7 mouse cellular contexts compared by ENCODE assay signal in the genomic region with DNA sequence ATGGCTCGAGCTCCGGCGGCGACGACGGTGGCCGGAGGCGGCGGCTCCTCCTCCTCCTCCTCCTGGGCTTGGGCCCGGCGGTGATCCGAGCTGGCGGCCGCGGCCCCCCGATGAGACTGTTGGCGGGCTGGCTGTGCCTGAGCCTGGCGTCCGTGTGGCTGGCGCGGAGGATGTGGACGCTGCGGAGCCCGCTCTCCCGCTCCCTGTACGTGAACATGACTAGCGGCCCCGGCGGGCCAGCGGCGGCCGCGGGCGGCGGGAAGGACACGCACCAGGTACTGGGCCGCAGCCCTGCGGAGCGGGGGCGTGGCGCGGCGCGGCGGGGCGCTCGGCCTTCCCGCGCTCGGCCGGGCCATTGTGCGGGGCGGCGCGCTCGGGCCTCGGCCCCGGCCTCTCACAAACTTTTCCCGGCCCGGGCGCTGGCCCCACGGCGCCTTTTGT. TPM values are rescaled to one million over a fixed set of nuclear protein-coding genes. Genes with fewer than 3 reads are reported as not detected.
DNase-seq lines count a peak whose midpoint lies in the region; ATAC-seq and TF ChIP-seq lines count a peak whose summit lies in the region.

No protein-coding gene starts in this region.

- no peak for TF ChIP-seq RAD21 in MEL (IDR thresholded peaks at IDR 0.05; ENCODE audit: low read depth, low read length)

- no peak for TF ChIP-seq POLR2A in MEL (IDR thresholded peaks at IDR 0.05; ENCODE audit: control insufficient read depth in 1 of 2, insufficient read depth in 1 of 2, low read depth in 1 of 2, low read length in 2 of 2, poor library complexity in 1 of 2)

- H3K9me3 ChIP-seq in MEL (replicated peaks; ENCODE audit: insufficient read depth, low read length), result no peaks in the 10 kb centered on the region
- H3K9me3 ChIP-seq in hindbrain, embryonic 10.5 days, result no peaks in the 10 kb centered on the region
- no peaks in the 10 kb centered on the region for H3K9me3 ChIP-seq in liver, embryonic 13.5 days (replicated peaks)
- H3K9me3 ChIP-seq in stomach, embryonic 15.5 days, result no peaks in the 10 kb centered on the region

- DNase-seq in layer of hippocampus, adult 11-12 months (ENCODE audit: low spot score), result peak; percentile 58
- no peak for DNase-seq in layer of hippocampus, postnatal 10 days (ENCODE audit: low spot score in 2 of 2)
- DNase-seq in MEL (ENCODE audit: low read depth, low spot score), result no peak
- peak; percentile 78 for DNase-seq in cerebellum, adult 8-10 months
- DNase-seq in hindbrain, embryonic 10.5 days (ENCODE audit: low spot score), result no peak
- peak; percentile 46 for DNase-seq in liver, embryonic 13.5 days

- H3K9ac ChIP-seq in MEL (ENCODE audit: control insufficient read depth, low read depth, low read length, poor library complexity, severe bottlenecking), result peak overlapping the region; percentile 95
- peak overlapping the region; percentile 98 for H3K9ac ChIP-seq in liver, embryonic 13.5 days
- peak overlapping the region; percentile 99 for H3K9ac ChIP-seq in stomach, embryonic 15.5 days

- peaks cover 47% of the 10 kb centered on the region for H3K79me2 ChIP-seq in MEL (ENCODE audit: control insufficient read depth, insufficient read depth, low read length, poor library complexity)

- TF ChIP-seq CTCF in MEL (IDR thresholded peaks at IDR 0.05 in 2 of 3, conservative IDR thresholded peaks at IDR 0.05 in 1 of 3; ENCODE audit: control insufficient read depth in 1 of 3, insufficient read depth in 1 of 3, low read depth in 2 of 3, low read length in 3 of 3, poor library complexity in 1 of 3, severe bottlenecking in 1 of 3), result no peak

- peak overlapping the region; percentile 86 for H3K4me2 ChIP-seq in liver, embryonic 13.5 days
- peak overlapping the region; percentile 70 for H3K4me2 ChIP-seq in stomach, embryonic 15.5 days

- H3K27ac ChIP-seq in MEL (ENCODE audit: control insufficient read depth, low read depth, low read length), result peak overlapping the region; percentile 64
- peak overlapping the region; percentile 100 for H3K27ac ChIP-seq in hindbrain, embryonic 10.5 days
- peak overlapping the region; percentile 86 for H3K27ac ChIP-seq in liver, embryonic 13.5 days
- peak overlapping the region; percentile 97 for H3K27ac ChIP-seq in stomach, embryonic 15.5 days

- peak overlapping the region; percentile 84 to 98 for H3K4me3 ChIP-seq in MEL (ENCODE audit: control insufficient read depth in 1 of 2, insufficient read depth in 1 of 2, low read depth in 2 of 2, low read length in 2 of 2)
- H3K4me3 ChIP-seq in hindbrain, embryonic 10.5 days, result peak overlapping the region; percentile 94
- peak overlapping the region; percentile 96 for H3K4me3 ChIP-seq in liver, embryonic 13.5 days (replicated peaks)
- H3K4me3 ChIP-seq in stomach, embryonic 15.5 days (replicated peaks), result peak overlapping the region; percentile 99

- ATAC-seq in liver, embryonic 13.5 days (ENCODE audit: low read depth), result peak; percentile 80
- peak; percentile 79 for ATAC-seq in stomach, embryonic 15.5 days (ENCODE audit: insufficient read depth, low FRiP score, low read depth)

- H3K27me3 ChIP-seq in MEL (ENCODE audit: control insufficient read depth in 1 of 2, insufficient read depth in 2 of 2, low read length in 2 of 2), result no peaks in the 10 kb centered on the region
- peaks cover 16% of the 10 kb centered on the region for H3K27me3 ChIP-seq in hindbrain, embryonic 10.5 days (ENCODE audit: insufficient read depth, poor library complexity, severe bottlenecking)
- H3K27me3 ChIP-seq in liver, embryonic 13.5 days, result peaks cover 17% of the 10 kb centered on the region
- H3K27me3 ChIP-seq in stomach, embryonic 15.5 days (replicated peaks), result no peaks in the 10 kb centered on the region

- TF ChIP-seq EP300 in MEL (IDR thresholded peaks at IDR 0.05; ENCODE audit: low read depth in 1 of 2, low read length in 2 of 2), result no peak

- under 1% methylated on average over 63 of the region's 63 CpGs for WGBS in hindbrain, embryonic 10.5 days
- 0% methylated on average over 28 of the region's 63 CpGs for WGBS in liver, embryonic 13.5 days (ENCODE audit: insufficient replicate concordance)
- WGBS in stomach, embryonic 15.5 days, result under 1% methylated on average over 52 of the region's 63 CpGs

- H3K4me1 ChIP-seq in MEL (ENCODE audit: control insufficient read depth in 1 of 2, insufficient read depth in 2 of 2, low read length in 2 of 2), result peaks cover 8 to 20% of the 10 kb centered on the region in 2 experiments; a peak in 3 of 4 replicates
- H3K4me1 ChIP-seq in hindbrain, embryonic 10.5 days (replicated peaks), result peaks cover 32% of the 10 kb centered on the region
- peaks cover 30% of the 10 kb centered on the region for H3K4me1 ChIP-seq in liver, embryonic 13.5 days (replicated peaks)
- peaks cover 9% of the 10 kb centered on the region; the same call in 1 of the 2 replicates for H3K4me1 ChIP-seq in stomach, embryonic 15.5 days

- H3K36me3 ChIP-seq in MEL (ENCODE audit: control insufficient read depth in 1 of 2, insufficient read depth in 2 of 2, low read length in 2 of 2), result peaks cover 0 to 28% of the 10 kb centered on the region in 2 experiments; a peak in 2 of 4 replicates
- H3K36me3 ChIP-seq in hindbrain, embryonic 10.5 days, result no peaks in the 10 kb centered on the region
- H3K36me3 ChIP-seq in liver, embryonic 13.5 days, result no peaks in the 10 kb centered on the region
- H3K36me3 ChIP-seq in stomach, embryonic 15.5 days, result no peaks in the 10 kb centered on the region

TF ChIP-seq in MEL, 35 proteins besides CTCF, POLR2A, EP300 and RAD21 (continues in another document):
- TF ChIP-seq ZC3H11A (IDR thresholded peaks at IDR 0.05; ENCODE audit: low read depth, low read length), result no peak
- TF ChIP-seq GATA1 (IDR thresholded peaks at IDR 0.05; ENCODE audit: low read depth, low read length), result no peak
- TF ChIP-seq ZKSCAN1 (IDR thresholded peaks at IDR 0.05; ENCODE audit: low read depth, low read length), result no peak
- peak; percentile 24; the same call in 1 of the 2 replicates for TF ChIP-seq CHD1 (IDR thresholded peaks at IDR 0.05; ENCODE audit: low read depth, low read length)
- no peak for TF ChIP-seq USF2 (IDR thresholded peaks at IDR 0.05; ENCODE audit: borderline replicate concordance in 1 of 2, insufficient read depth in 1 of 2, low read depth in 1 of 2, low read length in 2 of 2)
- TF ChIP-seq UBTF (IDR thresholded peaks at IDR 0.05; ENCODE audit: borderline replicate concordance, insufficient read depth, low read depth, low read length), result 0 out of 2 replicates have a peak, but pooled peaks have one; percentile 52
- TF ChIP-seq GABPA (IDR thresholded peaks at IDR 0.05; ENCODE audit: low read depth, low read length), result no peak
- no peak for TF ChIP-seq MEF2A (IDR thresholded peaks at IDR 0.05; ENCODE audit: extremely low read depth, insufficient replicate concordance, low read depth, low read length, poor library complexity, severe bottlenecking)
- 0 out of 2 replicates have a peak, but pooled peaks have one; percentile 13 for TF ChIP-seq ZMIZ1 (IDR thresholded peaks at IDR 0.05; ENCODE audit: low read depth, low read length)

RNA-seq across cellular contexts. Expression of a gene that starts 0.5 kb away (rescaled TPM):
- total RNA-seq in layer of hippocampus, postnatal 10 days (2021), result 10 to 100 TPM; 77.6 to 81.2 TPM
- total RNA-seq in MEL (2012; rRNA removed), result 33.4 and 39.8 TPM in 2 replicates
- polyA plus RNA-seq in MEL (2012; ENCODE audit: insufficient read depth in 1 of 2, insufficient read length in 2 of 2, low read depth in 1 of 2, low replicate concordance in 2 of 2, missing spikeins in 1 of 2), result 10 to 100 TPM; 73.3 to 80.4 TPM
- polyA plus RNA-seq in hindbrain, embryonic 10.5 days (2016; fragmentation: Nextera tagmentation; extraction: Ambion mirVana), result 199 and 215 TPM in 2 replicates
- 50.9 and 59.3 TPM in 2 replicates for polyA plus RNA-seq in liver, embryonic 13.5 days (2015; fragmentation: Nextera tagmentation; extraction: Ambion mirVana)
- polyA plus RNA-seq in stomach, embryonic 15.5 days (2015; fragmentation: Nextera tagmentation; extraction: Ambion mirVana), result 139 and 149 TPM in 2 replicates

RNA-seq across cellular contexts. Expression of a gene that starts 39.7 kb away (rescaled TPM):
- under 1 TPM in 1 of 2 experiments, not detected in 1; 0.36 TPM for total RNA-seq in layer of hippocampus, postnatal 10 days (2021)
- 0.08 and 0.10 TPM in 2 replicates for total RNA-seq in MEL (2012; rRNA removed)
- under 1 TPM in 1 of 2 experiments, not detected in 1; 0.42 TPM for polyA plus RNA-seq in MEL (2012; ENCODE audit: insufficient read depth in 1 of 2, insufficient read length in 2 of 2, low read depth in 1 of 2, low replicate concordance in 2 of 2, missing spikeins in 1 of 2)
- 1.3 and 1.5 TPM in 2 replicates for polyA plus RNA-seq in hindbrain, embryonic 10.5 days (2016; fragmentation: Nextera tagmentation; extraction: Ambion mirVana)
- polyA plus RNA-seq in liver, embryonic 13.5 days (2015; fragmentation: Nextera tagmentation; extraction: Ambion mirVana), result 6.8 and 7.7 TPM in 2 replicates
- polyA plus RNA-seq in stomach, embryonic 15.5 days (2015; fragmentation: Nextera tagmentation; extraction: Ambion mirVana), result 4.4 and 5.4 TPM in 2 replicates

RNA-seq across cellular contexts. Expression of a gene that starts 46.7 kb away (rescaled TPM):
- total RNA-seq in layer of hippocampus, postnatal 10 days (2021), result under 1 TPM; 0.45 to 0.66 TPM
- total RNA-seq in MEL (2012; rRNA removed), result 0.13 and 0.23 TPM in 2 replicates
- under 1 TPM in 1 of 2 experiments, not detected in 1; 0.04 TPM for polyA plus RNA-seq in MEL (2012; ENCODE audit: insufficient read depth in 1 of 2, insufficient read length in 2 of 2, low read depth in 1 of 2, low replicate concordance in 2 of 2, missing spikeins in 1 of 2)
- 0.10 and 0.65 TPM in 2 replicates for polyA plus RNA-seq in hindbrain, embryonic 10.5 days (2016; fragmentation: Nextera tagmentation; extraction: Ambion mirVana)
- not detected in 2 replicates for polyA plus RNA-seq in liver, embryonic 13.5 days (2015; fragmentation: Nextera tagmentation; extraction: Ambion mirVana)
- 0.09 and 0.23 TPM in 2 replicates for polyA plus RNA-seq in stomach, embryonic 15.5 days (2015; fragmentation: Nextera tagmentation; extraction: Ambion mirVana)

RNA-seq across cellular contexts. Expression of a gene that starts 52.4 kb away (rescaled TPM):
- total RNA-seq in layer of hippocampus, postnatal 10 days (2021), result under 1 TPM; 0.27 to 0.40 TPM
- total RNA-seq in MEL (2012; rRNA removed), result not detected in 2 replicates
- under 1 TPM in 1 of 2 experiments, not detected in 1; 0.17 TPM for polyA plus RNA-seq in MEL (2012; ENCODE audit: insufficient read depth in 1 of 2, insufficient read length in 2 of 2, low read depth in 1 of 2, low replicate concordance in 2 of 2, missing spikeins in 1 of 2)
- 0.37 and 0.42 TPM in 2 replicates for polyA plus RNA-seq in hindbrain, embryonic 10.5 days (2016; fragmentation: Nextera tagmentation; extraction: Ambion mirVana)
- polyA plus RNA-seq in liver, embryonic 13.5 days (2015; fragmentation: Nextera tagmentation; extraction: Ambion mirVana), result not detected in 2 replicates
- polyA plus RNA-seq in stomach, embryonic 15.5 days (2015; fragmentation: Nextera tagmentation; extraction: Ambion mirVana), result 0.39 and 0.50 TPM in 2 replicates

RNA-seq across cellular contexts. Expression of a gene that starts 52.6 kb away (rescaled TPM):
- total RNA-seq in layer of hippocampus, postnatal 10 days (2021), result 1 to 10 TPM; 3.1 to 3.9 TPM
- total RNA-seq in MEL (2012; rRNA removed), result 12.9 and 15.8 TPM in 2 replicates
- polyA plus RNA-seq in MEL (2012; ENCODE audit: insufficient read depth in 1 of 2, insufficient read length in 2 of 2, low read depth in 1 of 2, low replicate concordance in 2 of 2, missing spikeins in 1 of 2), result 10 to 100 TPM in 1 of 2 experiments, not detected in 1; 17.4 TPM
- polyA plus RNA-seq in hindbrain, embryonic 10.5 days (2016; fragmentation: Nextera tagmentation; extraction: Ambion mirVana), result 14.2 and 14.7 TPM in 2 replicates
- 38.1 and 39.1 TPM in 2 replicates for polyA plus RNA-seq in liver, embryonic 13.5 days (2015; fragmentation: Nextera tagmentation; extraction: Ambion mirVana)
- polyA plus RNA-seq in stomach, embryonic 15.5 days (2015; fragmentation: Nextera tagmentation; extraction: Ambion mirVana), result 11.8 and 14.0 TPM in 2 replicates

Comparison
In these comparisons a context has a peak if more than half of its experiments do, and no peak if none do; other contexts are left out.
1. DNase-seq: peak in layer of hippocampus, adult 11-12 months (single experiment), cerebellum, adult 8-10 months (single experiment) and liver, embryonic 13.5 days (single experiment); none in layer of hippocampus, postnatal 10 days (0 of 2), MEL (single experiment) and hindbrain, embryonic 10.5 days (single experiment).
2. Peak in every context shown above with its lines, with median percentiles within 50 percentile points of each other: H3K27ac ChIP-seq, H3K4me3 ChIP-seq and H3K9ac ChIP-seq.